Mouse (Mus musculus) lung, postnatal 0 days (tissue): ENCODE data around the gene Flrt1. TPM values are rescaled to one million over a fixed set of nuclear protein-coding genes. Genes with fewer than 3 reads are reported as not detected.

ENCODE experiments used
- ATAC-seq: fragments of 200-750 bp; cut with Nextera tagmentation; 2 replicates; pipeline ENCODE4 v1.8.0; 2017; ENCODE audit warnings: moderate library complexity
- DNase-seq: peaks from one replicate; pipeline ENCODE4 v3.0.0-alpha.2; 2016; ENCODE audit warnings: low spot score
- H3K27ac ChIP-seq: fragments of 300-500 bp; sonication (generic); 2 replicates; pipeline ENCODE4 v1.5.1; 2014; ENCODE audit warnings: antibody characterized with exemption, mild to moderate bottlenecking, low read length, mixed read lengths
- H3K27me3 ChIP-seq: fragments of 300-500 bp; sonication (generic); replicated peaks from 2 replicates; pipeline ENCODE4 v1.6.1; 2014; ENCODE audit warnings: low read length, mixed read lengths; ENCODE audit not compliant: insufficient read depth
- H3K36me3 ChIP-seq: fragments of 300-500 bp; sonication (generic); 2 replicates; pipeline ENCODE4 v1.6.1; 2014; ENCODE audit warnings: low read length, mixed read lengths; ENCODE audit not compliant: insufficient read depth
- H3K4me1 ChIP-seq: fragments of 300-500 bp; sonication (generic); 2 replicates; pipeline ENCODE4 v1.6.1; 2014; ENCODE audit warnings: antibody characterized with exemption, low read depth, low read length, mixed read lengths; ENCODE audit not compliant: insufficient read depth
- H3K4me2 ChIP-seq: fragments of 300-500 bp; sonication (generic); replicated peaks from 2 replicates; pipeline ENCODE4 v1.6.1; 2014; ENCODE audit warnings: low read depth, mild to moderate bottlenecking, low read length, moderate library complexity, mixed read lengths
- H3K4me3 ChIP-seq: fragments of 300-500 bp; sonication (generic); 2 replicates; pipeline ENCODE4 v1.5.1; 2014; ENCODE audit warnings: low read depth, low read length
- H3K9ac ChIP-seq: fragments of 300-500 bp; sonication (generic); replicated peaks from 2 replicates; pipeline ENCODE4 v1.6.1; 2014; ENCODE audit warnings: low read depth, mild to moderate bottlenecking
- H3K9me3 ChIP-seq: fragments of 300-500 bp; sonication (generic); 2 replicates; pipeline ENCODE4 v1.6.1; 2016; ENCODE audit warnings: low read length, mixed read lengths
- CTCF ChIP-seq: IDR thresholded peaks from 2 replicates; pipeline ENCODE4 v1.5.1; 2016; ENCODE audit warnings: antibody characterized with exemption, mild to moderate bottlenecking
- EP300 ChIP-seq: IDR thresholded peaks from 2 replicates; pipeline ENCODE4 v1.6.1; 2016; ENCODE audit warnings: antibody characterized with exemption, mild to moderate bottlenecking, control low read depth
- WGBS: fragments of 180-500 bp; shearing (Covaris S2); extraction: QIAGEN DNeasy Blood & Tissue Kit; methylation state at CpG from one replicate; pipeline ENCODE4 v1.1.7; 2014; 5-methylcytosine and 5-hydroxymethylcytosine counted together
- polyA plus RNA-seq: library from polyadenylated mRNA; unstranded; fragments of >200 nt; fragmentation: Nextera tagmentation; extraction: Ambion mirVana; gene quantifications from 2 replicates; pipeline ENCODE4 v1.2.1, GENCODE M21; 2015

The Flrt1 gene
- polyA plus RNA-seq, 1 experiment from 2014 or later: 0.17 TPM

GRCm38 (mm10) chr19:7089842-7090251, 15.7 kb downstream of the Flrt1 start:
- no peaks in the 10 kb centered on the region for H3K4me1 ChIP-seq

GRCm38 (mm10) chr19:7089050-7089449, 16.5 kb downstream of the Flrt1 start:
- Histone ChIP-seq H3K9me3 (no peaks in the 10 kb centered on the region), H3K4me3 (no peak overlapping the region), H3K4me1 (no peaks in the 10 kb centered on the region), H3K9ac (no peak overlapping the region), H3K27me3 (no peaks in the 10 kb centered on the region), H3K4me2 (no peak overlapping the region), H3K27ac (no peak overlapping the region), H3K36me3 (no peaks in the 10 kb centered on the region)
- ATAC-seq (no peak), DNase-seq (no peak)
- WGBS: 72% methylated on average over 5 of the region's 5 CpGs
- no peak for TF ChIP-seq CTCF
- no peak for TF ChIP-seq EP300

More at GRCm38 (mm10) chr19:7089842-7090251, 15.7 kb downstream of the Flrt1 start:
- TF ChIP-seq CTCF (no peak), EP300 (no peak)
- Histone ChIP-seq H3K9ac (no peak overlapping the region), H3K36me3 (no peaks in the 10 kb centered on the region), H3K4me2 (no peak overlapping the region), H3K27ac (no peak overlapping the region), H3K9me3 (no peaks in the 10 kb centered on the region), H3K27me3 (no peaks in the 10 kb centered on the region), H3K4me3 (no peak overlapping the region)
- DNase-seq: no peak
- peak; percentile 67 for ATAC-seq
- WGBS: 69% methylated on average over 7 of the region's 7 CpGs

GRCm38 (mm10) chr19:7088558-7088957, 17.0 kb downstream of the Flrt1 start:
- Histone ChIP-seq H3K9ac (no peak overlapping the region), H3K27ac (no peak overlapping the region), H3K9me3 (no peaks in the 10 kb centered on the region), H3K4me1 (no peaks in the 10 kb centered on the region), H3K27me3 (no peaks in the 10 kb centered on the region), H3K36me3 (no peaks in the 10 kb centered on the region), H3K4me2 (no peak overlapping the region), H3K4me3 (no peak overlapping the region)
- no peak for TF ChIP-seq EP300
- TF ChIP-seq CTCF: no peak
- DNase-seq (no peak), ATAC-seq (no peak)
- WGBS: 34% methylated on average over 9 of the region's 9 CpGs

GRCm38 (mm10) chr19:7084734-7085133, 20.8 kb downstream of the Flrt1 start:
- Histone ChIP-seq H3K27me3 (no peaks in the 10 kb centered on the region), H3K9ac (no peak overlapping the region), H3K4me2 (no peak overlapping the region), H3K4me1 (no peaks in the 10 kb centered on the region), H3K4me3 (no peak overlapping the region), H3K27ac (no peak overlapping the region), H3K9me3 (no peaks in the 10 kb centered on the region), H3K36me3 (no peaks in the 10 kb centered on the region)
- 50% methylated on average over 15 of the region's 15 CpGs for WGBS
- DNase-seq (no peak), ATAC-seq (no peak)
- TF ChIP-seq EP300: no peak
- TF ChIP-seq CTCF: no peak

- H3K9ac ChIP-seq: no peak overlapping the region
- 59% methylated on average over 14 of the region's 14 CpGs for WGBS
- no peak overlapping the region for H3K27ac ChIP-seq
- H3K9me3 ChIP-seq: no peaks in the 10 kb centered on the region
- H3K4me3 ChIP-seq: no peak overlapping the region
- no peak for DNase-seq
- H3K36me3 ChIP-seq: no peaks in the 10 kb centered on the region
- H3K27me3 ChIP-seq: no peaks in the 10 kb centered on the region
- no peaks in the 10 kb centered on the region for H3K4me1 ChIP-seq
- no peak overlapping the region for H3K4me2 ChIP-seq
- no peak for ATAC-seq
- no peak for TF ChIP-seq CTCF
- no peak for TF ChIP-seq EP300
Observed at GRCm38 (mm10) chr19:7083035-7083794, 22.3 kb downstream of the Flrt1 start.

GRCm38 (mm10) chr19:7081516-7082266, 23.8 kb downstream of the Flrt1 start:
- Histone ChIP-seq H3K4me1 (no peaks in the 10 kb centered on the region), H3K36me3 (no peaks in the 10 kb centered on the region), H3K4me3 (no peak overlapping the region), H3K27me3 (no peaks in the 10 kb centered on the region), H3K4me2 (no peak overlapping the region), H3K9me3 (no peaks in the 10 kb centered on the region), H3K27ac (no peak overlapping the region), H3K9ac (no peak overlapping the region)
- no peak for ATAC-seq
- no peak for DNase-seq
- no peak for TF ChIP-seq EP300
- no peak for TF ChIP-seq CTCF
- 63% methylated on average over 7 of the region's 7 CpGs for WGBS
